Mouse (Mus musculus) left cerebral cortex, adult 6 months (tissue): Measurements from ENCODE around the gene Gm3532. TPM values are rescaled to one million over a fixed set of nuclear protein-coding genes. Genes with fewer than 3 reads are reported as not detected.

Source experiments
- long read RNA-seq, 2 experiments: library from polyadenylated mRNA; unstranded; transcript quantifications; one replicate each; pipeline ENCODE4 v2.0.0; 2019 to 2020
- polyA plus RNA-seq: library from polyadenylated mRNA; unstranded; fragments of <200 nt; fragmentation: Nextera tagmentation; gene quantifications from 2 replicates; pipeline ENCODE4 v1.2.3, GENCODE M21; 2021

Gene Gm3532
- not detected in 2 replicates for polyA plus RNA-seq
- long read RNA-seq, experiment 1, result 0 reads
- long read RNA-seq, experiment 2, result 0 reads

GRCm38 (mm10) chr14:5538196-5538595, at the start of gene Gm3532:
TSS of gene Gm3532 (plus strand) at chr14:5538496.

GRCm38 (mm10) chr14:5501374-5501773, 36.9 kb upstream of the Gm3532 start, which contains the start of gene Gm3488:
TSS of gene Gm3488 (plus strand) at chr14:5501674.

Other genes starting within 250 kb of the Gm3532 start
- gene Gm3542, start 203.6 kb upstream of the Gm3532 start, polyA plus RNA-seq, result not detected in 2 replicates
- gene Gm3500, start 149.4 kb upstream of the Gm3532 start, polyA plus RNA-seq, result not detected in 2 replicates
- 0.26 and 0.49 TPM in 2 replicates for gene Gm3194, start 83.0 kb upstream of the Gm3532 start, polyA plus RNA-seq
- gene Gm8246, start 60.7 kb upstream of the Gm3532 start, polyA plus RNA-seq, result not detected in 2 replicates
- not detected in 2 replicates for gene Gm3187, start 54.3 kb upstream of the Gm3532 start, polyA plus RNA-seq
- 0.79 and 1.3 TPM in 2 replicates for gene Gm3488, start 36.8 kb upstream of the Gm3532 start, polyA plus RNA-seq
- gene Gm8265, start 94.5 kb downstream of the Gm3532 start, polyA plus RNA-seq, result not detected in 2 replicates
- gene Gm9603, start 149.0 kb downstream of the Gm3532 start, polyA plus RNA-seq, result not detected in 2 replicates
- 0.10 and 0.20 TPM in 2 replicates for gene Gm3373, start 203.1 kb downstream of the Gm3532 start, polyA plus RNA-seq